Mouse (Mus musculus) spleen, adult 2 months (tissue): ENCODE data around the gene Kif21b.

Experiments
- CTCF ChIP-seq: fragments of 200-500 bp; IDR thresholded peaks from 2 replicates; pipeline ENCODE4 v1.5.1; 2011; ENCODE audit warnings: mild to moderate bottlenecking, inconsistent platforms; ENCODE audit not compliant: insufficient read depth, insufficient read length, insufficient replicate concordance; ENCODE audit errors: extremely low read depth
- POLR2A ChIP-seq: fragments of 200-500 bp; IDR thresholded peaks from 2 replicates; pipeline ENCODE4 v1.6.1; 2011; ENCODE audit warnings: low read depth, low read length, inconsistent platforms

DNA sequence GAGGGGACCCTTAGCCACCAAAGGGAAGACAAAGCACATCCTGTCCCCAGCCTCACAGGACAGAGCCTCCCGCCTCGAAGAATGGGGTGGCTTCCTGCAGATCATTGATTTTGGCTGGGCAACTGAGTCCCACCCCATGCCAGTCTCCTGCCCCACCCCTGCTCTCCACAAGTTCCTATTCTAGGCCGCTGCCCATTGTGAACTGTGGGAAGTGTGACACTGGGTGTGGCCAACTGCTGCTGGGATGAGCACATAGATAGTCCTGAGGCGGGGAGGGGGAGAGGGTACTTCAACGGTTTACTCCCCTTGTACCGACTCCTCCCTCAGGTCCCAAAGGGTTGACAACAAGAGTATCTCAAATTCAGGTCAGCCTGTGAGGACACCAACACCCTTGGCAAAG, 47.6 kb downstream of the Kif21b start:
- no peak for TF ChIP-seq POLR2A
- TF ChIP-seq CTCF, result no peak
